Mouse (Mus musculus) kidney, adult 11 months (tissue): ENCODE data around the gene Brinp2.

Source experiments
- DNase-seq: peaks from one replicate; pipeline ENCODE4 v3.0.0; 2022

Brinp2 gene

GRCm38 (mm10) chr1:158218750-158219149 lies 137.4 kb downstream of the Brinp2 start:
- DNase-seq = no peak

- no peak for DNase-seq
Observed at GRCm38 (mm10) chr1:158218294-158218693, 137.8 kb downstream of the Brinp2 start.

- DNase-seq = no peak
Observed at GRCm38 (mm10) chr1:158215581-158215980, 140.5 kb downstream of the Brinp2 start.

- DNase-seq = no peak
Observed at GRCm38 (mm10) chr1:158214743-158215142, 141.4 kb downstream of the Brinp2 start.

GRCm38 (mm10) chr1:158213736-158214135 lies 142.4 kb downstream of the Brinp2 start:
- no peak for DNase-seq

DNA sequence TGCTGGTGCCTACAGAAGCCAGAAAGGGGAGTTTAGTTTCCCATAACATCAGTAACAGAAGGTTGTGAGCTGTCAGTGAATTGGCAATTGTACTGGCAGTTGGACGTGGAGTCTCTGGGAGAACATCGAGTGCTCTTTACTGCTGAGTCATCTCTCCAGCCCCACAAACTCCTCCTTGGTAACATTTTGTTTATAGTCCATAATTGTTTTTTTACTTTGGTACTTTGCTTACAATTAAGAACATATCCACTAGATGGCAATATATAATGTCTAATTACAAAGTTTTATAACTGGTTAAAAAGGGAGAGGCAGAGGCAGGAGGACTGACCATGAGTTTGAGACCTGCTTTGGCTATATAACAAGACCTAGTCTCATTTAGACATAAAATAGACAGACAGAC lies 148.5 kb downstream of the Brinp2 start:
- DNase-seq = no peak

DNA sequence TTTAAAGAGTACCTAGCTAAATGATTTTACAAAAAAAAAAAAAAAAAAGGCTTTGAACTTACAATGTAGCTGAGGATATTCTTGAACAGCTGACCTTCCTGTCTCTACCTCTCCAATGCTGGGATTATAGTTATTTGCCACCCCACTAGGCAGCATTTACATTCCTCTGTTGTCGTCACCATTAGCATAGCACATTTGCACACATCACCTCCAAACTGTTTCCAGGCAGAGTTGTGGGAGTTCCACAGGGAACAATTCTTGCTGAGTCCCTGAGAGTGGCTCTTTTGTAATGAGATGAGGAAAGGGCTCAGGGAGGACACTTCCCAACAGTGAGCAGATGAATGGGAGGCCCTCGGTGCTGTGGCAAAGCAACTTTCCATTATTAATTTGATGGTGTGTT lies 153.2 kb downstream of the Brinp2 start:
- no peak for DNase-seq
